Mouse (Mus musculus): ENCODE data around the gene Tmem190.

- TF ChIP-seq CTCF (IDR thresholded peaks at IDR 0.05; ENCODE audit: low read depth) (no peak), EP300 (IDR thresholded peaks at IDR 0.05; ENCODE audit: low read depth) (no peak)
These were observed 36.3 kb upstream of the Tmem190 start for GRCm38 (mm10) chr7:4746326-4746980.
